Mouse (Mus musculus) neural tube, embryonic 10.5 days (tissue): ENCODE results near the gene Nyap2.
A peak's percentile ranks its signal among the peaks of the same experiment; 100 is the strongest.

Experiments
- DNase-seq: peaks from one replicate; pipeline ENCODE4 v3.0.0-alpha.2; 2017; ENCODE audit warnings: low spot score; ENCODE audit errors: extremely low spot score

Nyap2 gene

GRCm38 (mm10) chr1:81076831-81077664, at the start of gene Nyap2:
TSS of gene Nyap2 (plus strand) at chr1:81076950.
- peak; percentile 19 for DNase-seq

GRCm38 (mm10) chr1:81042907-81043868, 33.6 kb upstream of the Nyap2 start:
- no peak for DNase-seq

- no peak for DNase-seq
Observed at GRCm38 (mm10) chr1:81058340-81058739, 18.4 kb upstream of the Nyap2 start.

- DNase-seq: no peak
Observed at GRCm38 (mm10) chr1:81058835-81059234, 17.9 kb upstream of the Nyap2 start.

GRCm38 (mm10) chr1:81062811-81063210, 13.9 kb upstream of the Nyap2 start:
- no peak for DNase-seq

- DNase-seq: no peak
Observed at GRCm38 (mm10) chr1:81076259-81076658, 491 bp upstream of the Nyap2 start.

- DNase-seq: no peak
Observed at GRCm38 (mm10) chr1:81077665-81078314, 1.0 kb downstream of the Nyap2 start.

GRCm38 (mm10) chr1:81087485-81087884, 10.7 kb downstream of the Nyap2 start:
- no peak for DNase-seq

GRCm38 (mm10) chr1:81090400-81090799, 13.7 kb downstream of the Nyap2 start:
- DNase-seq: no peak

GRCm38 (mm10) chr1:81090979-81091378, 14.2 kb downstream of the Nyap2 start:
- DNase-seq: no peak

- DNase-seq: no peak
Observed at GRCm38 (mm10) chr1:81092056-81092455, 15.3 kb downstream of the Nyap2 start.

GRCm38 (mm10) chr1:81092886-81093285, 16.1 kb downstream of the Nyap2 start:
- no peak for DNase-seq

GRCm38 (mm10) chr1:81098950-81099349, 22.2 kb downstream of the Nyap2 start:
- DNase-seq: no peak

GRCm38 (mm10) chr1:81101749-81102148, 25.0 kb downstream of the Nyap2 start:
- no peak for DNase-seq

- no peak for DNase-seq
Observed at GRCm38 (mm10) chr1:81119732-81120131, 43.0 kb downstream of the Nyap2 start.

GRCm38 (mm10) chr1:81132007-81132712, 55.4 kb downstream of the Nyap2 start:
- no peak for DNase-seq

GRCm38 (mm10) chr1:81143855-81144254, 67.1 kb downstream of the Nyap2 start:
- no peak for DNase-seq

- no peak for DNase-seq
Observed at GRCm38 (mm10) chr1:81145576-81145975, 68.8 kb downstream of the Nyap2 start.

- no peak for DNase-seq
Observed at GRCm38 (mm10) chr1:81169245-81169644, 92.5 kb downstream of the Nyap2 start.

- no peak for DNase-seq
Observed at GRCm38 (mm10) chr1:81172703-81173102, 96.0 kb downstream of the Nyap2 start.

GRCm38 (mm10) chr1:81173303-81173702, 96.6 kb downstream of the Nyap2 start:
- DNase-seq: no peak
